Mouse (Mus musculus) kidney, postnatal 14 days (tissue): ENCODE data around the gene Mapkbp1.
A peak's percentile ranks its signal among the peaks of the same experiment; 100 is the strongest.

Source experiments
- DNase-seq: peaks from one replicate; pipeline ENCODE4 v3.0.0; 2022; ENCODE audit warnings: mixed read lengths

The Mapkbp1 gene

GRCm38 (mm10) chr2:120011462-120012200 is 39.1 kb downstream of the Mapkbp1 start:
- DNase-seq = peak; percentile 72

DNA sequence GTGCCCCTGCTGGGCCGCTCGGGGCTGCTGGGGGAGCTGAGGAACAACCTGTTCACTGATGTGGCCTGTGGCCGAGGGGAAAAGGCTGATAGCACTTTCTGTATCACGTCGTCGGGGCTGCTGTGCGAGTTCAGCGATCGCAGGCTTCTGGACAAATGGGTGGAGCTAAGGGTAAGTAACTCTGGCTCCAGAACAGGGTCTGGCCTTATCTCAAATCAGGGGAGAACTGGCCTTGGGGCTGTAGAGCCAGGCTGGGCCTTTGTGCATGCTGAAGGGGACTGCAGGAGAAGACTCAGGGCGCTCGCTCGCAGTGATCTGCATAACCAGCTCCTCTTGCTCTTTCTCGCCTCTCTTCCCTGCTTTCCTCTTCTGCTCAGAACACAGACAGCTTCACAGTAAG is 40.4 kb downstream of the Mapkbp1 start:
- DNase-seq = no peak

DNA sequence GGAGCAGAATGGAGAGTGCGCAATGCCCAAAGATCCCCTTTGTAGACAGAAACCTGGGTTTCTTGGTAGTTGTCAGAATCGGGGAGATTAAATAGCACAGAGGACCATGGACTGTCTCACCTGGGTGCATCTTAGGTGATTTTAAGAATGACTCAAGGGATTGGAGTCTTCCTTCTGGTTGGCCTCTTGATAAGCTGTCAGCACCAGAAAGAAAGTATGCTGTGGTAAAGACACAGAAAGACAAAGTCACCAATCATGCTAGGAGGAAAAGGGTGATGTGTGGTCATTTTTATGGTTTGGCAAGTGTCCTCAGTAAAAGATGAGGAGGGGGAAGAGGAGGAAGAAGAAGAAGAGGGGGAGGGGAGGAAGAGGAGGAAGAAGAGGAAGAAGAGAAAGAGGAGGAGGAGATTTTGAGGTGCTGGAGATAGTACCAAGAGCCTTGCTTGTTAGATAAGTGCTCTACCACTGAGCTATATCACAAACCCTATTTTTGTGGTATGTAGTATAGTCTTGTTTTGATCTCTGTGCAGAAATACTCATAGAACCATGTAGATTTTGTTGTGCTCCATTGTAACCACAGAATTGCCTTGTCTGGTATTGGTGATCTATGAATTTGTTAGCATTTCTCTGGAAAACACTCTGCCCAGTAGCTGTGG is 41.5 kb downstream of the Mapkbp1 start:
- no peak for DNase-seq

- no peak for DNase-seq
Observed at GRCm38 (mm10) chr2:120015882-120016281, 43.4 kb downstream of the Mapkbp1 start.

DNA sequence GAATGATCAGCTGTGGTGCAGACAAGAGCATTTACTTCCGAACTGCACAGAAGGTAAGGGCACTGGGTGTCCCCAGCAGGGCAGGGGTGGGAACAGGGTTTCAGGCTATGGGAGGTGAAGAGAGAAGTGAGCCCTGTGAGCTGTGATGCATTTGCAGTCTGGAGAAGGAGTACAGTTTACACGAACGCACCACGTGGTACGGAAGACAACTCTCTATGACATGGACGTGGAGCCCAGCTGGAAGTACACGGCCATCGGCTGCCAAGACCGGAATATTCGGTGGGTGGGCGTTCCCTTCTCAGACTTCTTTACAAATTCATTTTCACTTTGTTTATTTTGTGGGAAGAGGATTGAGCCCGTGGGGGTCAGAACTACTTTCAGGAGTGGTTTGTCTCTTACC is 45.1 kb downstream of the Mapkbp1 start:
- peak; percentile 17 for DNase-seq

GRCm38 (mm10) chr2:120024337-120024736 is 51.8 kb downstream of the Mapkbp1 start:
- no peak for DNase-seq

DNA sequence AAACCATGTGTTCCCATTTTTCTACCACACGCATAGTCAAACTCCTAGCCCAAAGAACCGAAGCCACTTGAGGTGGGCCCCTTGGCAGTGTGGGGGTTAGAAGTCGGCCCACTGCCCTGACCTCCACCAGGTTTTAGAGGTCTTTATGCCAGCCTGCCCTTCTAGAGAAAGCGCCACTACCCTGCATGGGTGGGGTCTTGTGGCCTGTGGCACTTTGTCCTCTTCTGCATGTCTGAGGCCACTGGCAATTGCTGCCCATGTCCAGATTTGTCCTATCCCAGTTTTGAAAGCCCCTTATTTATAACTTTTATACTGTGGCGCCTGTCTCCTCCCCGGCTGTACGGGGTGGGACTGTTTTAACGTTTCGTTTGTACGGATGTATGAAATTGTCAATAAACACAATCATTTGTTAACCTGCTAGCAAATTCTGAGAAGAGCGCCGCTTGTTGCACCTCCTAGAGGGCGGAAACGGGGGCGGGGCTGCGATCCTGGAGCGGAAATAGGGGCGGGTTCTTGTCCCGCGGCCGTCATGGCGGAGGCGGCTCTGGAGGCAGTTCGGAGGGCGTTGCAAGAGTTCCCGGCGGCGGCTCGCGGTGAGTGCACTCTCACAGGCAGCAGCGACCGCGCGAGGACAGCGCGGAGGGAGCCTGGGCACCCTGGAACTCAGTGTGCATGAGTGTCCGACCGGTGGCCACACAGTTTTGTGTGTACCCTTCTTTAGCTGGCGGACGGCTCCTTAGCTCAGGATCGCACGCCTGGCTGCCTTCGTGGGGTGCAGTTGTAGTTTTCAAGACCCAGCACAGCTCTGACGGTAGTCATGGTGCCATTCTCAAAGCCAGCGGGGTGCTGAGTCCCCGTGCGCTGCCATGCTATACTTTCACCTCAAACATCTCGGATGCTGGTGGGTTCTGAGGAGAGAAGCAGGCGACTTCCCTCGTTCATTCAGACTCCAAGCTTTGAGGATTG is 54.8 kb downstream of the Mapkbp1 start, which contains the start of the genes Jmjd7 and Gm28042:
Gene Jmjd7 (plus strand): TSS at position 500 of the 966 bp plus-strand sequence.
Gene Gm28042 (plus strand): TSS at position 510 of the 966 bp plus-strand sequence.
- peak; percentile 94 for DNase-seq

- DNase-seq = no peak
Observed at GRCm38 (mm10) chr2:120027950-120028331, 55.4 kb downstream of the Mapkbp1 start.

- no peak for DNase-seq
Observed at GRCm38 (mm10) chr2:120030380-120030779, 57.9 kb downstream of the Mapkbp1 start.

GRCm38 (mm10) chr2:120032726-120033467 is 60.4 kb downstream of the Mapkbp1 start, which contains the start of gene Pla2g4b:
Pla2g4b (plus strand) TSS chr2:120033417.
- DNase-seq = no peak

DNA sequence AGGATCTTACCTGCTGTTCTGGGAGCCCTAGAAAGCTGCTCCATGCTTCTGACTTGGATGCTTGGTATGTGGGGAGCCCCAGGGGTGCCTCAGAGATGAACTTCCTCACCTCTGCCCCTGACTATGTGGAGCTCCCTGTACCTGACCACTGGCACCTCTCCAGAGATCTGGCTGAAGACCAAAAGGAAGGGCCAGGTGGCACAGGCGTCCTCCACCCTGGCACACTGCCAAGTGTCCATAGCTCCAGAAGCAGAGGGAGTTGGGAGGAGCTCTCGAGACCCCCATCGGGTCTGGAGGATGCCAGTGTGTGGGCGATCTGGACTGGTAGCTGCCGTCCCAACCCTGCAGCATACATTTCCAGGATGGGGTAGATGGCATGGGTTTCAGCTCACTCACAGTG is 61.2 kb downstream of the Mapkbp1 start:
- no peak for DNase-seq

- no peak for DNase-seq
Observed at GRCm38 (mm10) chr2:120037744-120038143, 65.2 kb downstream of the Mapkbp1 start.

DNA sequence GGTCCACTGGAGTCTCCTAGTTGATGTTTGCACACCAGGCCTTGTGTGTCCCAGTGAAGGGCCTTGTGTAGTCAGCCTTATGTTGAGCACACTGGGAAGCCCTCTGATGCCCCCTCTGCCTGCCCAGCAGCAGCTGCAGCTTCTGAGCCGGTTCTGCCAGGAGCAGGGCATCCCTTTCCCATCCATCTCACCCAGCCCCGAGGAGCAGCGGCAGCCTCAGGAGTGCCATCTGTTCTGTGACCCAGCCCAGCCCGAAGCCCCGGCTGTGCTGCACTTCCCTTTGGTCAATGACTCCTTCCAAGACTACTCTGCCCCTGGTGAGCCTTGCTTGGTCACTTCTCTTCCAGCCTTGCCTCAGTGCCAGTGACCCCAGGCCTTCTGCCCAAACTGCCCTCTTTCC is 68.5 kb downstream of the Mapkbp1 start:
- no peak for DNase-seq

- DNase-seq = peak; percentile 34
Observed at GRCm38 (mm10) chr2:120044101-120044603, 71.7 kb downstream of the Mapkbp1 start.

- DNase-seq = no peak
Observed at GRCm38 (mm10) chr2:120044676-120045075, 72.2 kb downstream of the Mapkbp1 start.

DNA sequence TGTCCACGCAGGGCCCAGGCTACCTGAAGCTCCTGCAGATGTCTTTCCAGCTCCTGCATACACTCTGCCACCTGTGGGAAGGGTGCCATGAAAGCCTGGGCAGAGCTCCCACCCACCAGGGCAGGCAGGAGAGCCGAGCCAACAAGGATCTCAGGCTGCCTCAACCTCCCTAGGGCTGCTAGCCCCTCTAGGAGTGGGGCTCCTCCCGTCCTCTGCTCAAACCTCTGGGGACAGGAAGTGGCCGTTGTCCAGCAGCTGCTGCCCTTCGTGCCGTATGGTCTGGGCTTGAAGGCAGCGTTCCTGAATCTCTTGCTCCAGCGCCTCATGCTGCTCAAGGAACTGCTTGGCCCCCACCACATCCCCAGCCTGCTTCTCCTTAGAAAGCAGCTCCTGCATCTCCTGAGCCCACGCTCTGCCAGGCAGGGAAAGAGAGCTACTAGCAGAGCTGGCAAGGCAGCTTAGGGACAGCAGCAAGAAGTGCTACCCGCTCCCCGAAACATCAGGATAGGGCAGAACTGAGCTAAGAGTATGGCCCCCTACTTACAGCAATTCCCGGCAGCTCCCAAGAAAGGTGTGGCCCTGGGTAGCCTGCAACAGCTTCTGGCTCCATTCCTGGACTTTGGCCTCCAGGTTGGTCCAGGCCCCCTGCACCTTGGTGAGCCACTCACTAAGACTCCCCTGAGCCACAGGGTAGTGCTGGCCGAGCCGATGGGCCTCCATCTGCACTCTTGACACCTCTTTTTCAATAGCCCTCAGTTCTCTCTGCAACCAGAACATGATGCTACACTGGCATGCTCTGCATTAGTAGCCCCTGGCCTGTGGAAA is 74.2 kb downstream of the Mapkbp1 start:
- no peak for DNase-seq

GRCm38 (mm10) chr2:120048173-120048572 is 75.7 kb downstream of the Mapkbp1 start:
- no peak for DNase-seq

DNA sequence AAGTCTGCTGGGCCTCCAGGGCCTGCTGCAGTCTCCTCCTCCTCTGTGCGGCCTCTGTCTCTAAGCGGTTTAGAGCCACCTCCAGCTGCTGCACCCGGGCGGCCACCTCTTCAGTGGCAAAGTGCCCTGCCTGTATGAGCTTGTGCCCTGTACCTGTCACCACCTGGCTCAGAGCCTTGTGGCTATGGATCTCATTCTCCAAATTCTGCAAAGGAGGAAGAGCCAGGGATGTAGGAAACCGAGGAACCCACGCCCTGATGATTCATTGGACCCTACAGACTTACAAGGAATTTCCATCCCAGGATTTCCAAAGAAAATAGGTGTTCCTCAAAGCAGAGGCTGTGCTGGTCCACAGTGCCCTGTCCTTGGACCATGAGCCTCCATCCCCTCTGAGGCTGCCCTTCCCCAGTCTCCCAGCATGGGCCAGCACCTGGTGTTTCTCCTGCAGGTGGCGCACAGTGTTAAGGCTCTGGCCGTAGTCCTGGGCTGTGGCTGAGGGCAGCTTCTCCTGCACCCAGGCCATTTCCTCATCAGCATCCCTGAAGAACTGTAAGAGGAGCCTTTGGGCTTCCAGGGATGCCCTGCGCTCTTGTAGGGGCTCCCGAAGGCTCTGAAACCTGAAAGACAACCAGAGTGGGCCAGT is 77.3 kb downstream of the Mapkbp1 start:
- DNase-seq = peak; percentile 68

- DNase-seq = no peak
Observed at GRCm38 (mm10) chr2:120051405-120051804, 78.9 kb downstream of the Mapkbp1 start.

- no peak for DNase-seq
Observed at GRCm38 (mm10) chr2:120054771-120055552, 82.5 kb downstream of the Mapkbp1 start.
